Mouse (Mus musculus) neural tube, embryonic 14.5 days (tissue): Measurements from ENCODE around the gene Gh. TPM values are rescaled to one million over a fixed set of nuclear protein-coding genes. Genes with fewer than 3 reads are reported as not detected.
"Not testable (repeated sequence)": the region's sequence is repeated elsewhere in the genome, so short reads cannot be mapped to it uniquely, and the experiment has no call there.

Experiments
- ATAC-seq: fragments of 200-750 bp; cut with Nextera tagmentation; 2 replicates; pipeline ENCODE4 v1.8.0; 2017; ENCODE audit warnings: low read depth, mild to moderate bottlenecking, moderate TSS enrichment, moderate library complexity
- H3K27ac ChIP-seq: fragments of 300-500 bp; sonication (generic); 2 replicates; pipeline ENCODE4 v1.5.1; 2014; ENCODE audit warnings: low read depth, mild to moderate bottlenecking, control low read depth, low read length, moderate library complexity, mixed read lengths
- H3K27me3 ChIP-seq: fragments of 300-500 bp; sonication (generic); 2 replicates; pipeline ENCODE4 v1.6.1; 2014; ENCODE audit warnings: low read length; ENCODE audit not compliant: control insufficient read depth, insufficient read depth
- H3K36me3 ChIP-seq: fragments of 300-500 bp; sonication (generic); 2 replicates; pipeline ENCODE4 v1.6.1; 2014; ENCODE audit warnings: low read length, mixed read lengths; ENCODE audit not compliant: control insufficient read depth, insufficient read depth
- H3K4me1 ChIP-seq: fragments of 300-500 bp; sonication (generic); 2 replicates; pipeline ENCODE4 v1.6.1; 2014; ENCODE audit warnings: low read length; ENCODE audit not compliant: control insufficient read depth, insufficient read depth
- H3K4me2 ChIP-seq: fragments of 300-500 bp; sonication (generic); 2 replicates; pipeline ENCODE4 v1.6.1; 2014; ENCODE audit warnings: mild to moderate bottlenecking, low read depth, low read length, control low read depth
- H3K4me3 ChIP-seq: fragments of 300-500 bp; sonication (generic); 2 replicates; pipeline ENCODE4 v1.5.1; 2014; ENCODE audit warnings: low read depth, low read length, control low read depth, mixed read lengths
- H3K9ac ChIP-seq: fragments of 300-500 bp; sonication (generic); replicated peaks from 2 replicates; pipeline ENCODE4 v1.6.1; 2014; ENCODE audit warnings: low read depth, mild to moderate bottlenecking, control low read depth, low read length, mixed read lengths
- H3K9me3 ChIP-seq: fragments of 300-500 bp; sonication (generic); 2 replicates; pipeline ENCODE4 v1.6.1; 2016; ENCODE audit warnings: low read length; ENCODE audit not compliant: control insufficient read depth
- WGBS: fragments of 180-500 bp; shearing (Covaris S2); extraction: QIAGEN DNeasy Blood & Tissue Kit; methylation state at CpG from one replicate; pipeline ENCODE4 v1.1.7; 2014; 5-methylcytosine and 5-hydroxymethylcytosine counted together
- polyA plus RNA-seq: library from polyadenylated mRNA; unstranded; fragments of >200 nt; fragmentation: Nextera tagmentation; extraction: Ambion mirVana; gene quantifications from 2 replicates; pipeline ENCODE4 v1.2.1, GENCODE M21; 2014

Gene Gh
- polyA plus RNA-seq: not detected in 2 replicates

- WGBS: 85% methylated on average over 9 of the region's 9 CpGs
- Histone ChIP-seq H3K27me3 (no peaks in the 10 kb centered on the region), H3K4me1 (no peaks in the 10 kb centered on the region), H3K36me3 (no peaks in the 10 kb centered on the region), H3K9ac (no peak within 1 kb of the TSS), H3K4me2 (no peak within 1 kb of the TSS), H3K27ac (no peak within 1 kb of the TSS), H3K9me3 (no peaks in the 10 kb centered on the region), H3K4me3 (no peak within 1 kb of the TSS)
- no peak for ATAC-seq
These were observed at the start of gene Gh for GRCm38 (mm10) chr11:106301765-106302164. Gene Gh, minus strand, starts transcription at chr11:106301865.

DNA sequence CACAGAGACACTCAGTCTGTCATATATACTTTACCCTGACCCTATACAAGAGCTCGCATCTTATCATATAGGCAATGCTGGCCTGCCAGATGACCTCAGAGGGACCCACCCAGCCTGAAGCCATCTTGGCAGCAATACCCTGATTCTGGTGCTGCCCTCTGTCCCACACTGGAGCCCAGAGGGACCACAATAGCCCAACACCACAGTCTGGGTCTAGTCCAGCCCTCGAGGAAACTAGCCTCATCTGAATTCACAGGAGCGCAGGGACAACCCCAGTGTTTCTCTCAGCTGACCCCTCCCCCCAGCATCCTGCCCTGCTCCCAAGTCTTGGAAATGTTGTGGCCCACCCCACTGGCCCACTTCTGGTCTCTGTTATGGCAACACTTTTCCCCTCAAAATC is 49.6 kb upstream of the Gh start:
- 68% methylated on average over 3 of the region's 3 CpGs for WGBS
- H3K36me3 ChIP-seq: no peaks in the 10 kb centered on the region
- H3K27ac ChIP-seq: no peak overlapping the region
- H3K27me3 ChIP-seq: no peaks in the 10 kb centered on the region
- no peaks in the 10 kb centered on the region for H3K4me1 ChIP-seq
- H3K4me3 ChIP-seq: no peak overlapping the region
- ATAC-seq: no peak
- H3K9ac ChIP-seq: no peak overlapping the region
- no peak overlapping the region for H3K4me2 ChIP-seq
- no peaks in the 10 kb centered on the region for H3K9me3 ChIP-seq

GRCm38 (mm10) chr11:106350853-106351252 is 49.2 kb upstream of the Gh start:
- 67% methylated on average over 5 of the region's 5 CpGs for WGBS
- Histone ChIP-seq H3K4me2 (no peak overlapping the region), H3K4me3 (no peak overlapping the region), H3K27ac (no peak overlapping the region), H3K4me1 (no peaks in the 10 kb centered on the region), H3K27me3 (no peaks in the 10 kb centered on the region), H3K36me3 (no peaks in the 10 kb centered on the region), H3K9ac (no peak overlapping the region), H3K9me3 (no peaks in the 10 kb centered on the region)
- ATAC-seq: no peak

DNA sequence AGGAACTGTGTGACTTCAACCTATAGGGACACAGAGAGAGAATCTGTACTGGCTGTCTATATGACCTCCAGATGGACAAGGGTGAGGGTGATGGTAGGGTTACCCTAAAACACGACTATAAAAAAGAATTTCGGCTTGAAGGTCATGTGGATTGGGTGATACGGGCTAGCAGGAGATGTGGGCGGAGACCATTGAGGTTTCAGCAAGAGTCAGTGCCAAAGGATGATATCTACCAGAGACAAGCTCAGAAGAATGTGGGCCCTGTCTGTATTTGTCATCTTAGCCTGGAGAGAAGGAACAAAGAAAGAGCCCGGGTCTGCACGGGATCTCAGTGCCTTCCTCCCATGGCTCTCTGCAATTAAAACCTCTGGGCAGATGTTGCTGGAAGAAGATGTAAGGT is 48.1 kb upstream of the Gh start:
- no peak for ATAC-seq
- 89% methylated on average over 6 of the region's 6 CpGs for WGBS
- Histone ChIP-seq H3K4me3 (no peak overlapping the region), H3K4me1 (no peaks in the 10 kb centered on the region), H3K9me3 (no peaks in the 10 kb centered on the region), H3K4me2 (no peak overlapping the region), H3K36me3 (no peaks in the 10 kb centered on the region), H3K9ac (no peak overlapping the region), H3K27ac (no peak overlapping the region), H3K27me3 (no peaks in the 10 kb centered on the region)

DNA sequence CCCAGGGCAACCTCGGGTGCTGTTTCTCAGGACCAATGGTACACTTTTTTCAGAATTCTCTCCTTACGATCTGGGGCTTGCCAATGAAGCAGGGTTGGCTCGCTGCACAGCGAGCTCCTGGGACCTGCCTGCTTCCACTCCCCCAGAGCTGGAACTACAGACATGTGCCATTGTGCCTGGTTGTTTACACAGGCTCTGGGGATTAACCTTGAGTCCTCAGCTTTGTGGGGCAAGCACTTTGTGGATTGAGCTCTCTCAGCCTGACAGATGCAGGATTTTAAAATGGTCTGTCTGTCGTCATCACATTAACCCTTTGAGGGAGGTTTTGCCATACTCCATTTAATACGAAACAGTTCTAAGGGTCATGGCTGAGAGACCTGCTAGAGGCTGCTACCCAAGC is 43.2 kb upstream of the Gh start:
- no peak for ATAC-seq
- no peak overlapping the region for H3K4me3 ChIP-seq
- no peaks in the 10 kb centered on the region for H3K9me3 ChIP-seq
- no peak overlapping the region for H3K27ac ChIP-seq
- no peak overlapping the region for H3K9ac ChIP-seq
- no peaks in the 10 kb centered on the region for H3K36me3 ChIP-seq
- H3K4me2 ChIP-seq: no peak overlapping the region
- no peaks in the 10 kb centered on the region for H3K4me1 ChIP-seq
- no peaks in the 10 kb centered on the region for H3K27me3 ChIP-seq
- WGBS: 60% methylated on average over 6 of the region's 6 CpGs

DNA sequence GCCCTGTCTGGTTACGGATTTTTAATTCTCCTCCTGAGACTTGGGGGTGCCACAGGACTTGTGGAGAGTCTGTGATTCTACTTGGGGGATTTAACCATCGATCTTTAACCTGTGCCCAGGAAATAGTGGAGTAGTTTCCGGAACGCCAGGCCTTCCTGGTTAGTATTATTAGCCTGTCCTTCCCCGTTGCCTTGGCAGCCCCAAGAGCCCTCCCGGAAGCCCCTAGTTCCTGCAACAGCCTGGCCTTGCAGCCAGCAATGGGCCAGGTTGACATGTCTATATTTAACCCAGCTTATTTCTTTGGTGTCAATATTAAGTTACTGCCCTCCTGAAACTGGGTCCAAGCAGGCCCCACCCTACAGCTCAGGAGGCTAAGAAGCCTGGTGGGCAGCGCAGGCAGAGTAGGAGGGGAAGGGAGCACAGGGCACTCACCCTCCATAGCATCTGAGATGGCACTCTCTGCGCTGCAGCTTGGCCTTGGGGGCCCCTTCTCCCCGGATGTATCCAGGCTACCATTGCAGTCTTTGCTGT is 39.4 kb upstream of the Gh start:
- ATAC-seq: no peak

GRCm38 (mm10) chr11:106339323-106339722 is 37.7 kb upstream of the Gh start:
- WGBS: 85% methylated on average over 4 of the region's 4 CpGs

More for the DNA sequence above, 39.4 kb upstream of the Gh start:
- Histone ChIP-seq H3K27me3 (no peaks in the 10 kb centered on the region), H3K4me3 (no peak overlapping the region), H3K9ac (no peak overlapping the region), H3K27ac (no peak overlapping the region), H3K9me3 (no peaks in the 10 kb centered on the region), H3K4me1 (no peaks in the 10 kb centered on the region), H3K36me3 (no peaks in the 10 kb centered on the region), H3K4me2 (no peak overlapping the region)
- WGBS: 80% methylated on average over 9 of the region's 9 CpGs

GRCm38 (mm10) chr11:106338870-106339269 is 37.2 kb upstream of the Gh start:
- Histone ChIP-seq H3K9me3 (no peaks in the 10 kb centered on the region), H3K27me3 (no peaks in the 10 kb centered on the region), H3K4me3 (no peak overlapping the region), H3K36me3 (no peaks in the 10 kb centered on the region), H3K4me2 (no peak overlapping the region), H3K27ac (no peak overlapping the region), H3K9ac (no peak overlapping the region), H3K4me1 (no peaks in the 10 kb centered on the region)
- no peak for ATAC-seq
- 81% methylated on average over 7 of the region's 7 CpGs for WGBS

More at GRCm38 (mm10) chr11:106339323-106339722, 37.7 kb upstream of the Gh start:
- not testable (repeated sequence) for H3K4me1 ChIP-seq, H3K9ac ChIP-seq, H3K9me3 ChIP-seq, ATAC-seq, H3K27me3 ChIP-seq, H3K27ac ChIP-seq, H3K4me3 ChIP-seq, H3K4me2 ChIP-seq, H3K36me3 ChIP-seq

- Histone ChIP-seq H3K9me3 (no peaks in the 10 kb centered on the region), H3K4me3 (no peak overlapping the region), H3K27me3 (no peaks in the 10 kb centered on the region), H3K4me1 (no peaks in the 10 kb centered on the region), H3K9ac (no peak overlapping the region), H3K27ac (no peak overlapping the region), H3K4me2 (no peak overlapping the region), H3K36me3 (no peaks in the 10 kb centered on the region)
- ATAC-seq: no peak
- 75% methylated on average over 5 of the region's 5 CpGs for WGBS
These were observed 36.4 kb upstream of the Gh start for GRCm38 (mm10) chr11:106338029-106338428.
